In genomic region chr6:83693835-83694234, GRCm38 (mm10) we compare ENCODE assay signal across 9 mouse cellular contexts. TPM values are rescaled to one million over a fixed set of nuclear protein-coding genes. Genes with fewer than 3 reads are reported as not detected.
DNase-seq lines count a peak whose midpoint lies in the region; ATAC-seq and TF ChIP-seq lines count a peak whose summit lies in the region.
"Had no signal": no experiment of that assay in that cellular context is flagged by ENCODE, and none has a peak within 500 bp of the region (broad histone marks: within the 10 kb centered on the region; RNA-seq: fewer than 3 reads in every experiment).

No protein-coding gene starts in this region.

- DNase-seq in adrenal gland, adult (ENCODE audit: inconsistent age in 2 of 2, low spot score in 1 of 2), result peak; percentile 35 to 82
- DNase-seq in adrenal gland, adult 8-10 months, result no peak
- DNase-seq in kidney, postnatal 10 days, result peak; percentile 76
- DNase-seq in NIH3T3 (ENCODE audit: low read depth), result peak; percentile 84
- peak; percentile 90 for DNase-seq in embryonic facial prominence, embryonic 11.5 days (ENCODE audit: low spot score)
- peak; percentile 61 for DNase-seq in liver, postnatal 0 days
- DNase-seq in splenic B cell, adult 2 months (ENCODE audit: low read depth, low spot score), result peak; percentile 80

- no peak for TF ChIP-seq EP300 in liver, postnatal 0 days (IDR thresholded peaks at IDR 0.05; ENCODE audit: low read depth)

- H3K27me3 ChIP-seq in kidney, embryonic 16.5 days (ENCODE audit: insufficient read depth, low read length), result peaks cover 94% of the 10 kb centered on the region
- H3K27me3 ChIP-seq in embryonic facial prominence, embryonic 11.5 days (ENCODE audit: control insufficient read depth, insufficient read depth, low read length), result peaks cover 75% of the 10 kb centered on the region
- H3K27me3 ChIP-seq in liver, postnatal 0 days (ENCODE audit: insufficient read depth, low read length), result peaks cover 85% of the 10 kb centered on the region
- H3K27me3 ChIP-seq in splenic B cell, adult 2 months (ENCODE audit: control insufficient read depth, insufficient read depth, low read length, poor library complexity, severe bottlenecking), result no peaks in the 10 kb centered on the region

- H3K9ac ChIP-seq in kidney, embryonic 16.5 days (replicated peaks; ENCODE audit: low read length), result no peak overlapping the region
- H3K9ac ChIP-seq in embryonic facial prominence, embryonic 11.5 days (replicated peaks; ENCODE audit: low read length), result no peak overlapping the region
- no peak overlapping the region for H3K9ac ChIP-seq in liver, postnatal 0 days (replicated peaks)

- no peaks in the 10 kb centered on the region for H3K36me3 ChIP-seq in kidney, embryonic 16.5 days (ENCODE audit: insufficient read depth, low read length)
- H3K36me3 ChIP-seq in embryonic facial prominence, embryonic 11.5 days (replicated peaks; ENCODE audit: control insufficient read depth, insufficient read depth, low read depth, low read length), result no peaks in the 10 kb centered on the region
- H3K36me3 ChIP-seq in liver, postnatal 0 days (replicated peaks; ENCODE audit: insufficient read depth, low read length), result no peaks in the 10 kb centered on the region
- no peaks in the 10 kb centered on the region for H3K36me3 ChIP-seq in splenic B cell, adult 2 months (ENCODE audit: control insufficient read depth, insufficient read depth, low read length, poor library complexity, severe bottlenecking)

- ATAC-seq in kidney, embryonic 16.5 days (ENCODE audit: low FRiP score, low TSS enrichment), result no peak
- ATAC-seq in embryonic facial prominence, embryonic 11.5 days (replicated peaks; ENCODE audit: insufficient number of reproducible peaks, low FRiP score, low TSS enrichment, low read depth), result no peak
- ATAC-seq in liver, postnatal 0 days, result no peak

- TF ChIP-seq CTCF in liver, postnatal 0 days (IDR thresholded peaks at IDR 0.05; ENCODE audit: low read depth), result peak; percentile 74

- no peak overlapping the region for H3K4me2 ChIP-seq in kidney, embryonic 16.5 days (replicated peaks; ENCODE audit: low read depth, low read length)
- H3K4me2 ChIP-seq in embryonic facial prominence, embryonic 11.5 days (ENCODE audit: low read depth, low read length), result no peak overlapping the region
- H3K4me2 ChIP-seq in liver, postnatal 0 days (ENCODE audit: low read depth, low read length), result no peak overlapping the region

- WGBS in kidney, embryonic 16.5 days, result 1% methylated on average over 9 of the region's 9 CpGs
- 1% methylated on average over 9 of the region's 9 CpGs for WGBS in embryonic facial prominence, embryonic 11.5 days
- 1% methylated on average over 9 of the region's 9 CpGs for WGBS in liver, postnatal 0 days (ENCODE audit: insufficient replicate concordance)

- no peak overlapping the region for H3K27ac ChIP-seq in kidney, embryonic 16.5 days (ENCODE audit: low read length)
- H3K27ac ChIP-seq in embryonic facial prominence, embryonic 11.5 days (replicated peaks; ENCODE audit: low read depth, low read length), result no peak overlapping the region
- no peak overlapping the region for H3K27ac ChIP-seq in liver, postnatal 0 days (ENCODE audit: low read depth)

- H3K4me1 ChIP-seq in kidney, embryonic 16.5 days (ENCODE audit: insufficient read depth, low read length), result no peaks in the 10 kb centered on the region
- H3K4me1 ChIP-seq in embryonic facial prominence, embryonic 11.5 days (ENCODE audit: control insufficient read depth, insufficient read depth, low read length), result no peaks in the 10 kb centered on the region
- H3K4me1 ChIP-seq in liver, postnatal 0 days (ENCODE audit: insufficient read depth), result no peaks in the 10 kb centered on the region

- H3K4me3 ChIP-seq in kidney, embryonic 16.5 days (ENCODE audit: low read length), result no peak overlapping the region
- H3K4me3 ChIP-seq in embryonic facial prominence, embryonic 11.5 days (ENCODE audit: low read depth, low read length), result no peak overlapping the region
- H3K4me3 ChIP-seq in liver, postnatal 0 days (ENCODE audit: low read depth, low read length), result no peak overlapping the region

- no peaks in the 10 kb centered on the region for H3K9me3 ChIP-seq in kidney, embryonic 16.5 days (ENCODE audit: low read length)
- H3K9me3 ChIP-seq in embryonic facial prominence, embryonic 11.5 days (replicated peaks; ENCODE audit: control insufficient read depth, low read length), result no peaks in the 10 kb centered on the region
- no peaks in the 10 kb centered on the region for H3K9me3 ChIP-seq in liver, postnatal 0 days (ENCODE audit: low read length)

RNA-seq across cellular contexts. Expression of gene Cd207, which starts 16.2 kb away (rescaled TPM):
- total RNA-seq in adrenal gland, adult 8-10 months (2022), result under 1 TPM in 2 of 4 experiments, not detected in 2; 0.20 to 0.22 TPM
- not detected in 2 replicates for polyA plus RNA-seq in kidney, embryonic 16.5 days (2015; fragmentation: Nextera tagmentation; extraction: Ambion mirVana)
- not detected in 2 replicates for polyA plus RNA-seq in embryonic facial prominence, embryonic 11.5 days (2014; fragmentation: Nextera tagmentation; extraction: Ambion mirVana)
- polyA plus RNA-seq in liver, postnatal 0 days (2015; fragmentation: Nextera tagmentation; extraction: Ambion mirVana), result 1.3 and 1.6 TPM in 2 replicates
- total RNA-seq: layer of hippocampus, adult 18-20 months had no signal

RNA-seq across cellular contexts. Expression of gene Vax2, which starts 17.2 kb away (rescaled TPM):
- total RNA-seq in adrenal gland, adult 8-10 months (2022), result not detected
- not detected in 2 replicates for polyA plus RNA-seq in kidney, embryonic 16.5 days (2015; fragmentation: Nextera tagmentation; extraction: Ambion mirVana)
- polyA plus RNA-seq in embryonic facial prominence, embryonic 11.5 days (2014; fragmentation: Nextera tagmentation; extraction: Ambion mirVana), result 2.0 and 8.4 TPM in 2 replicates
- polyA plus RNA-seq in liver, postnatal 0 days (2015; fragmentation: Nextera tagmentation; extraction: Ambion mirVana), result not detected in 2 replicates
- total RNA-seq: layer of hippocampus, adult 18-20 months had no signal

RNA-seq across cellular contexts. Expression of gene Clec4f, which starts 37.8 kb away (rescaled TPM):
- total RNA-seq in adrenal gland, adult 8-10 months (2022), result not detected
- polyA plus RNA-seq in kidney, embryonic 16.5 days (2015; fragmentation: Nextera tagmentation; extraction: Ambion mirVana), result 0.07 TPM in 1 of 2 replicates, not detected in the other
- polyA plus RNA-seq in embryonic facial prominence, embryonic 11.5 days (2014; fragmentation: Nextera tagmentation; extraction: Ambion mirVana), result not detected in 2 replicates
- polyA plus RNA-seq in liver, postnatal 0 days (2015; fragmentation: Nextera tagmentation; extraction: Ambion mirVana), result 72.5 and 75.0 TPM in 2 replicates
- total RNA-seq: layer of hippocampus, adult 18-20 months had no signal

RNA-seq across cellular contexts. Expression of gene Atp6v1b1, which starts 49.0 kb away (rescaled TPM):
- not detected for total RNA-seq in adrenal gland, adult 8-10 months (2022)
- 14.1 and 15.8 TPM in 2 replicates for polyA plus RNA-seq in kidney, embryonic 16.5 days (2015; fragmentation: Nextera tagmentation; extraction: Ambion mirVana)
- polyA plus RNA-seq in embryonic facial prominence, embryonic 11.5 days (2014; fragmentation: Nextera tagmentation; extraction: Ambion mirVana), result 0.22 TPM in 1 of 2 replicates, not detected in the other
- not detected in 2 replicates for polyA plus RNA-seq in liver, postnatal 0 days (2015; fragmentation: Nextera tagmentation; extraction: Ambion mirVana)

Comparison
In these comparisons a context has a peak if more than half of its experiments do, and no peak if none do; other contexts are left out.
1. RNA of gene Clec4f, which starts 37.8 kb away (polyA plus RNA-seq): 72.5 to 75.0 TPM in liver, postnatal 0 days; 0.07 TPM in kidney, embryonic 16.5 days and not detected in embryonic facial prominence, embryonic 11.5 days; every median in the first group is over 10 times any median in the second.